Mouse (Mus musculus) frontal cortex, postnatal 10 days (tissue): ENCODE results near the gene Osm.

Source experiments
- DNase-seq, 2 experiments: peaks; one replicate each; pipeline ENCODE4 v3.0.0; 2022; ENCODE audit warnings: low spot score in 2 of 2, mixed read lengths in 1 of 2

The Osm gene

DNA sequence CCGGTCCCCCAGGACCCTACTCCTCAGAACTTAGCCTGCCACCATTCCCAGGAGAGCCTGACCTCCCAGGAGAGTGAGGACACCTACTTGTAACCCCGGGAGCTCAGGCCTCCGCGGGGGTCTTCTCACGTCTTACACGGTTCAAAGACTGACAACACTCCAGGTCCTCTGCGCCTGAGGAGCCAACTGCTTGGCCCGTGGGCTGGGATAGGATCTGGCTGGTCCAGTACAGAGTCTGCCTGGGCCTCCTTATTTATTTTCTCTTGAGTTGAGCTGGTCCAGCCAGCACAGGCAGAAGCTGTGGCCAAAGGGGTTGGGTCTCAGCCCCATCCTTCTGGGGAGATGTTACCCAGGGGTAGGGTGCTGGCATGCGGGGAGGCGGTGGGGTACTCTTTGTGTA lies 21.2 kb upstream of the Osm start:
- DNase-seq, result no peak

- DNase-seq, result peak in 1 of 2 experiments; percentile 36
Measured at GRCm38 (mm10) chr11:4216248-4217000, 19.8 kb upstream of the Osm start.

GRCm38 (mm10) chr11:4217914-4218629 lies 18.1 kb upstream of the Osm start, which contains the start of gene Castor1:
TSS of gene Castor1 (plus strand) at chr11:4218225.
- DNase-seq, result peak; percentile 54 to 66

- no peak for DNase-seq
Measured at GRCm38 (mm10) chr11:4218637-4219036, 17.6 kb upstream of the Osm start.

DNA sequence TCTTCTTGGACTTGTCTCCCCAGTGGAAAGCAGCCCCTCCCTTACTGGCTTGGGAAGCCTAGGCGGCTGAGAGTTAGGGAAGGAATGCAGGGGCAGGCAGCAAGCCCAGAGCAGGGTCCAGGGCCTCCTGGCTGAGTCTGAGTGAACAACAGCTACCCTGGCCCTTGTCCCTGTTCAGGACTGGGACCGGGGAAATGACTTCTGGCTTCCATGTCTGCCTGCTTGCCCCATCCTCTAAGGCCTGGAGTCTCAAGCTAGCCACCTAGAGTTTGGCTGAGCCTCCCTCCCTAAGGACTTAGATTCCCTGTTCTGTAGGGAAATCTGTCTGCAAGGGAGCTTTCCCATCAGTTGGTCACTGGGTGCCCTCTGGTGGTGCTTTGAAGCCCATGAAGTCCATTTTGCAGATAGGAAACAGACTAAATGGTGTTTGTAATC lies 16.9 kb upstream of the Osm start:
- DNase-seq, result peak in 1 of 2 experiments; percentile 73

DNA sequence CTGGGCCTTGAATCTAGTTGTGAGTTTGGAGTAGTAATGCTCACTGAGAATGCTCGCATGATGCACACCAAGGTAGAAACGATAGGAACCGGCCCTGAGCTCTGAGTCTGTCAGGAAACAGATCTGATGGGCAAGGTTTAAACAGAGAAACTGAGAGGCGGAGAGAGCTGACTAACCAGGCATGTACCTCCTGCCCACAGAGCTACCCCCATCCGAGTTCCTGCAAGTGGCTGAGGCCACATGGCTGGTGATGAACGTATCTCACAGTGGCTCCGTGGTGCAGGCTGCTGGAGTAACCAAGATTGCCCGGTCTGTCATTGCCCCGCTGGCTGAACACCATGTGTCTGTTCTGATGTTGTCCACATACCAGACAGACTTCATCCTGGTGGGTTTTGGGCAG lies 16.3 kb upstream of the Osm start:
- DNase-seq, result no peak

GRCm38 (mm10) chr11:4220443-4221400 lies 15.5 kb upstream of the Osm start:
- DNase-seq, result peak in 1 of 2 experiments; percentile 66

DNA sequence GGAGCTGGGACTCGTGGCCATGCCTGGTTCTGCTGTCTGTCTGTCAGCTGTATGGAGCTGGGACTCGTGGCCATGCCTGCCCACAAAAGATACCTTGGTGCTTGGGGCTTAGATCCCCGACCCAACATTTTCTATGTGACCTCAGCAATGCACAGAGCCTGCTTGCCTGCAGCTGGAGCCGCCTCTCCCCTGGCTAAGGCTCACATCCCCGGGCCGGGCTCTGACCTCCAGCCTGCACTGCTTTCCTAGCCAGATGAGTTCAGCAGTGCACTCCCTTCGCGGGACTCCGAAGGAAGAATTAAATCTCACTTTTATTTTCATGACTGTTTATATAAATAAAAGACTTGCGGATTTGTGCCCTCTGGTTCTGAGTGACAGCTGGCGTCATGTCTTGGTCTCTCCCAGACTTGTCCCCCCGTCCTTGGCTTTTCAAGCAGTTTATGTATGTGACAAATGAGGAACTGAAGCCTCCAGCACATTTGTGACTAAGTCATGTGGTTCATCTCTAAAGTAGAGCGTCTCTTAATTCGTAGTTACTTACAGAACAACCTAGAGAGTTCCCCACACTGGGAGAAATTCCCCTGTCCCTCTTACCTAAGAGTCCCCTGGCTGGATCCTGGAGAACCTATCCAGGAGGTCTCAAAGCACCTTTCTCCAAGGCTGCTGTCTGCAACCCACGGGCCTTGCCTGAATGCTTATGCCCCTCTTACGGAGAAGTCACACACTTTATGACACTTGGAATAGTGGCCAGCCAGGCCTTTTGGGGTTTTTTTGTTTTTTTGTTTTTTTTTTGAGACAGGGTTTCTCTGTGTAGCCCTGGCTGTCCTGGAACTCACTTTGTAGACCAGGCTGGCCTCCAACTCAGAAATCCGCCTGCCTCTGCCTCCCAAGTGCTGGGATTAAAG lies 13.9 kb upstream of the Osm start:
- no peak for DNase-seq

GRCm38 (mm10) chr11:4223393-4224188 lies 12.6 kb upstream of the Osm start:
- DNase-seq, result no peak

GRCm38 (mm10) chr11:4224223-4224622 lies 12.0 kb upstream of the Osm start:
- no peak for DNase-seq

DNA sequence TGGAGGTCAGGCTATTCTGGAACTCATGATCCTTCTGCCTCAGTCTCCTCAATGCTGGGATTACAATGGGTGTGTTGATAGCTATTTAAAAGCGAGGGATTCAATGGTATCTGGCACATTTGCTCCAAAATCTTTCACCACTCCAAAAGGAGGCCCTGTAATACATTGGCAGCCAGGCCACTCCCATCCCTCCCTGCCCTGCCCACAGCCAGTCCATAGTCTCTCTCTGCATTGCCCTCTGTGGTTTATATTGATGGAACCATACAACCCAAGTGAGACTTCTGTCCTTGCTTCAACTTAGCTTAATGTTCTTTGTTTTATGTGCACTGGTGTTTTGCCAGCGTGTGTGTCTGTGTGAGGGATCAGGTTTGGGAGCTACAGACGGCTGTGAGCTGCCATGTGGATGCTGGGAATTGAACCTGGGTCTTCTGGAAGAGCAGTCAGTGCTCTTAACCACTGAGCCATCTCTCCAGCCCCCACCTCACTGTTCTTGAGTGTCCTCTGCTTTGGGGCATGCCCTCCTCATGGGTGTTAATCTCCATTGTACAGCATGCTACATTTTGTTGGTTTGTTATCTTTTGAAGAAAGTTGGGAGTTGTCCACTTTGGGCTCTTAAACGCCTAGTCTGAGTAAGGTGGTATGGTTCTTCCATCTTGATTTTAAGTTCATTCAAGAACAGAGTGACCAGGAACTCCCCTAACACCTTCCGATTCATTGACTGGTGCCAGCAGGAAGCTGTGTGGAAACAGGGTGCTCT lies 9.5 kb upstream of the Osm start:
- no peak for DNase-seq

DNA sequence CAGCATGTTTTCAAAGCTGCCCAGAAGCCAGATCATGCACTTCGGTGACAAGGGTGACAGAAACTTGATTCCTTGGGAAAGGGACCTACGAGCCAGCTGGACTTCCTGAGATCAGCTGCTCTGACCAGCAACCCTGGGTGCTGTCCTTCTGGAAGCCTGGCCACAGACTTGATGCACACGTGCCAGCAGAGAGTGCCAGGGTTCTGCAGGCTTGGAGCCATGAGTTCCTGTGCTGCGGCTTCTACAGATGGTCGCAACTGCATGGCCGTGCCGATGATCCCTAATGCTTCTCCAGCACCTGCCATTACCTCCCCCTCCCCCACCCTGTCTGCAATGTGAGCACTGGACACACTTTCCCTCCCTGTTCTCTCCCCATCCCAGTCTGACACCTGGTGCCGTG lies 7.8 kb upstream of the Osm start:
- DNase-seq, result no peak

GRCm38 (mm10) chr11:4229841-4230240 lies 6.4 kb upstream of the Osm start:
- no peak for DNase-seq

GRCm38 (mm10) chr11:4231435-4231834 lies 4.8 kb upstream of the Osm start:
- no peak for DNase-seq

- DNase-seq, result no peak
Measured at GRCm38 (mm10) chr11:4232644-4233043, 3.6 kb upstream of the Osm start.

GRCm38 (mm10) chr11:4235052-4235655 lies 1.1 kb upstream of the Osm start:
- no peak for DNase-seq

- DNase-seq, result no peak
Measured at GRCm38 (mm10) chr11:4236546-4237067, 387 bp downstream of the Osm start.

DNA sequence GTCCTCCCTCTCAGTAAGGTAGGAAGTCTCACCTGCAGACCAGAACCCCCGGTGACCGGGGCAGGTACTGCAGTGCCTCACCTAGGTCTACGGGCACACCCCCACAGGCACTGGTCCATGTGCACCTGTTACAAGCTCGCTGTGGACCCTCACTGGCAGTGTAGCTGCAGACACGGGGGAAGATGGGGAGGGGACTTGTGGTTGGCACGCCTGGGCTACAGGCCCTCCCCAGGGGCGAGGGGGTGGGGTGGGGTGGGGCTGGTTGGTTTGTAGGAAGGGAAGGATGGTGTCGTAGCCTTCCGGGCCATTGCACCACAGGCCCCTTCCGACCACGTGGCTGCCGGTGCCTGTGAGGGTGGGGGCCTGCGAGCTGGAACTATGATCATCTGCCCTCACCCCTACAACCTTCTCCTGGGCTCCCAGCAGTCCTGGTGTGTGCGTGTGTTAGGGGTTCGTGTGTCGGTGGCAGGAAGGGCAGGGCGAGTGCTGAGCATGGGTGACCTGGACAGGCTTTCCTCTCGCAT lies 1.2 kb downstream of the Osm start:
- no peak for DNase-seq
